Mouse (Mus musculus): ENCODE data around the gene Dnase1l2. TPM values are rescaled to one million over a fixed set of nuclear protein-coding genes. Genes with fewer than 3 reads are reported as not detected.
"Not testable (repeated sequence)": the region's sequence is repeated elsewhere in the genome, so short reads cannot be mapped to it uniquely, and the experiment has no call there.

Gene Dnase1l2
- polyA plus RNA-seq, 1 experiment from 2014 or later = 2.7 TPM

GRCm38 (mm10) chr17:24468636-24469246 is 25.8 kb upstream of the Dnase1l2 start:
- no peak for DNase-seq (ENCODE audit: low spot score)
- H3K27ac ChIP-seq = no peak overlapping the region
- H3K36me3 ChIP-seq = peaks cover 16% of the 10 kb centered on the region
- no peaks in the 10 kb centered on the region for H3K27me3 ChIP-seq (ENCODE audit: low read depth, poor library complexity, severe bottlenecking)
- H3K4me3 ChIP-seq = no peak overlapping the region
- WGBS = 90% methylated on average over 5 of the region's 5 CpGs
- peaks cover 33% of the 10 kb centered on the region for H3K4me1 ChIP-seq
- H3K9me3 ChIP-seq (replicated peaks) = no peaks in the 10 kb centered on the region

GRCm38 (mm10) chr17:24463374-24464133 is 20.6 kb upstream of the Dnase1l2 start:
- H3K4me3 ChIP-seq = no peak overlapping the region
- no peaks in the 10 kb centered on the region for H3K36me3 ChIP-seq
- no peaks in the 10 kb centered on the region for H3K27me3 ChIP-seq (ENCODE audit: low read depth, poor library complexity, severe bottlenecking)
- H3K9me3 ChIP-seq (replicated peaks) = no peaks in the 10 kb centered on the region
- no peak overlapping the region for H3K27ac ChIP-seq
- DNase-seq (ENCODE audit: low spot score) = no peak
- WGBS = 60% methylated on average over 6 of the region's 6 CpGs
- H3K4me1 ChIP-seq = no peaks in the 10 kb centered on the region

- DNase-seq (ENCODE audit: low spot score) = no peak
- Histone ChIP-seq H3K27me3 (ENCODE audit: low read depth, poor library complexity, severe bottlenecking) (no peaks in the 10 kb centered on the region), H3K27ac (no peak overlapping the region), H3K9me3 (replicated peaks) (no peaks in the 10 kb centered on the region), H3K4me1 (no peaks in the 10 kb centered on the region), H3K4me3 (no peak overlapping the region), H3K36me3 (no peaks in the 10 kb centered on the region)
- 83% methylated on average over 1 of the region's 1 CpGs for WGBS
Measured at GRCm38 (mm10) chr17:24462932-24463331, 20.0 kb upstream of the Dnase1l2 start.

- H3K27me3 ChIP-seq (ENCODE audit: low read depth, poor library complexity, severe bottlenecking) = no peaks in the 10 kb centered on the region
- DNase-seq (ENCODE audit: low spot score) = no peak
- H3K9me3 ChIP-seq (replicated peaks) = no peaks in the 10 kb centered on the region
Measured at GRCm38 (mm10) chr17:24461580-24461979, 18.7 kb upstream of the Dnase1l2 start.

GRCm38 (mm10) chr17:24455523-24456206 is 12.8 kb upstream of the Dnase1l2 start:
- H3K27me3 ChIP-seq (ENCODE audit: low read depth, poor library complexity, severe bottlenecking); DNase-seq (ENCODE audit: low spot score); H3K9me3 ChIP-seq (replicated peaks): not testable (repeated sequence)
- H3K4me3 ChIP-seq = peak overlapping the region; percentile 74
- H3K27ac ChIP-seq = peak overlapping the region; percentile 25; the same call in 1 of the 2 replicates
- peaks cover 11% of the 10 kb centered on the region for H3K36me3 ChIP-seq
- H3K4me1 ChIP-seq = peaks cover 16% of the 10 kb centered on the region
- WGBS = 52% methylated on average over 10 of the region's 10 CpGs

More at GRCm38 (mm10) chr17:24461580-24461979, 18.7 kb upstream of the Dnase1l2 start:
- 77% methylated on average over 2 of the region's 2 CpGs for WGBS
- Histone ChIP-seq H3K4me3 (no peak overlapping the region), H3K4me1 (no peaks in the 10 kb centered on the region), H3K27ac (no peak overlapping the region), H3K36me3 (no peaks in the 10 kb centered on the region)

GRCm38 (mm10) chr17:24454756-24455522 is 12.0 kb upstream of the Dnase1l2 start:
- WGBS = under 1% methylated on average over 67 of the region's 67 CpGs
- DNase-seq (ENCODE audit: low spot score) = peak; percentile 98
- no peaks in the 10 kb centered on the region for H3K27me3 ChIP-seq (ENCODE audit: low read depth, poor library complexity, severe bottlenecking)
- peaks cover 19% of the 10 kb centered on the region for H3K36me3 ChIP-seq
- H3K27ac ChIP-seq = peak overlapping the region; percentile 89
- H3K9me3 ChIP-seq (replicated peaks) = no peaks in the 10 kb centered on the region
- peaks cover 16% of the 10 kb centered on the region for H3K4me1 ChIP-seq
- peak overlapping the region; percentile 74 for H3K4me3 ChIP-seq

GRCm38 (mm10) chr17:24454218-24454755 is 11.4 kb upstream of the Dnase1l2 start:
- Histone ChIP-seq H3K4me1 (peaks cover 16% of the 10 kb centered on the region), H3K27ac (peak overlapping the region; percentile 89), H3K36me3 (peaks cover 25% of the 10 kb centered on the region), H3K4me3 (peak overlapping the region; percentile 74), H3K9me3 (replicated peaks) (no peaks in the 10 kb centered on the region), H3K27me3 (ENCODE audit: low read depth, poor library complexity, severe bottlenecking) (no peaks in the 10 kb centered on the region)
- 9% methylated on average over 14 of the region's 14 CpGs for WGBS
- DNase-seq (ENCODE audit: low spot score) = no peak

GRCm38 (mm10) chr17:24453372-24453771 is 10.5 kb upstream of the Dnase1l2 start:
- WGBS = 89% methylated on average over 2 of the region's 2 CpGs
- DNase-seq (ENCODE audit: low spot score) = no peak
- H3K9me3 ChIP-seq (replicated peaks) = no peaks in the 10 kb centered on the region
- H3K4me1 ChIP-seq = peaks cover 16% of the 10 kb centered on the region
- H3K27me3 ChIP-seq (ENCODE audit: low read depth, poor library complexity, severe bottlenecking) = no peaks in the 10 kb centered on the region
- peaks cover 34% of the 10 kb centered on the region for H3K36me3 ChIP-seq
- no peak overlapping the region for H3K27ac ChIP-seq
- H3K4me3 ChIP-seq = peak overlapping the region; percentile 74; the same call in 1 of the 2 replicates

GRCm38 (mm10) chr17:24451220-24451619 is 8.3 kb upstream of the Dnase1l2 start:
- peaks cover 16% of the 10 kb centered on the region for H3K4me1 ChIP-seq
- H3K36me3 ChIP-seq = peaks cover 56% of the 10 kb centered on the region
- no peak overlapping the region for H3K4me3 ChIP-seq
- no peak overlapping the region for H3K27ac ChIP-seq
- 94% methylated on average over 6 of the region's 6 CpGs for WGBS
- no peaks in the 10 kb centered on the region for H3K27me3 ChIP-seq (ENCODE audit: low read depth, poor library complexity, severe bottlenecking)
- no peaks in the 10 kb centered on the region for H3K9me3 ChIP-seq (replicated peaks)
- no peak for DNase-seq (ENCODE audit: low spot score)

GRCm38 (mm10) chr17:24449507-24449906 is 6.6 kb upstream of the Dnase1l2 start:
- 93% methylated on average over 6 of the region's 6 CpGs for WGBS
- DNase-seq (ENCODE audit: low spot score) = no peak
- Histone ChIP-seq H3K4me1 (peaks cover 10% of the 10 kb centered on the region), H3K9me3 (replicated peaks) (no peaks in the 10 kb centered on the region), H3K4me3 (no peak overlapping the region), H3K27me3 (ENCODE audit: low read depth, poor library complexity, severe bottlenecking) (no peaks in the 10 kb centered on the region), H3K27ac (no peak overlapping the region), H3K36me3 (peaks cover 73% of the 10 kb centered on the region)

- 97% methylated on average over 8 of the region's 8 CpGs for WGBS
- no peaks in the 10 kb centered on the region for H3K27me3 ChIP-seq (ENCODE audit: low read depth, poor library complexity, severe bottlenecking)
- no peak overlapping the region for H3K27ac ChIP-seq
- H3K4me1 ChIP-seq = no peaks in the 10 kb centered on the region
- peaks cover 100% of the 10 kb centered on the region for H3K36me3 ChIP-seq
- H3K9me3 ChIP-seq (replicated peaks) = no peaks in the 10 kb centered on the region
- no peak overlapping the region for H3K4me3 ChIP-seq
- no peak for DNase-seq (ENCODE audit: low spot score)
Measured at GRCm38 (mm10) chr17:24446590-24446989, 3.7 kb upstream of the Dnase1l2 start.

- Histone ChIP-seq H3K9me3 (replicated peaks) (no peaks in the 10 kb centered on the region), H3K27ac (no peak overlapping the region), H3K27me3 (ENCODE audit: low read depth, poor library complexity, severe bottlenecking) (no peaks in the 10 kb centered on the region), H3K4me3 (no peak overlapping the region), H3K36me3 (peaks cover 100% of the 10 kb centered on the region), H3K4me1 (no peaks in the 10 kb centered on the region)
- no peak for DNase-seq (ENCODE audit: low spot score)
- WGBS = 90% methylated on average over 4 of the region's 4 CpGs
Measured at GRCm38 (mm10) chr17:24443409-24443808, 504 bp upstream of the Dnase1l2 start.
